Mouse (Mus musculus) urinary bladder, postnatal 36 days (tissue): ENCODE results near the gene Cd63.

Experiments
- DNase-seq, 2 experiments: peaks; one replicate each; pipeline ENCODE4 v3.0.0; 2022; ENCODE audit warnings: low spot score in 2 of 2, mixed read lengths in 1 of 2

The Cd63 gene

DNA sequence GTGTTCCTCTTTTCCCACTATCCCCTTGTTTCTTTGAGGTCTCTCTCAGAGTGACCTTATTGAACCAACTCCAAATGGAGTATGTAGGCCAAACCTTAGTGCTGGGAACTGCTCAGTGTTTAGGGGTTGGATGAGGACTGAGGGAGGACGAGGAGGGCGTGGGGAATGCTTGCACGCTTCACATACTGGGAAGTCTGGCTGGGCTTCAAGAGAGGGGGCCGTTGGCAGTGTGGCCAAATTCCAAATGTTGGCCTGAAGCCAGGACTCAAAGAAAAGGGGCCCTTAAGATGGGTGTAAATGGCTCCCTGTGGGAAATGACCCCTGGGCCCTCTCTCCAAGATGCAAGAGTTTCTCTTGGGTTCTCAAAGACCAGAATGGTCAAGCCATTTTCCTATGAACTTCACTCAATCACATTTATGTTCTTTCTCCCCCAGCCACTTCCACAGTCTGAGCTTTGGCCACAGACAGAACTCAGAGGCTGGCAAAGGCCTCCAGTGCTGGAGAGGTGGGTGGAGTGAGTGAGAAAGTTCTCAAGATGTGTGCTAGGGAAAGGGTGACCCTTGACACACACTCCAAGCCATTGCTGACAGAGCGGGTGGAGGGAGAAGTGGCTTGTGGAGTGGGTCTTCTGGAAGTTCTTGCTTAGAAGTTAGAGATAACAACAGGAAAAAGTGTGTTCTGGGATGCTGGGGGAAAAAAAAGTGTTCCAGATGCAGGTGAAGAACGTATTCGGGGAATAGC is 29.0 kb downstream of the Cd63 start:
- DNase-seq: no peak

DNA sequence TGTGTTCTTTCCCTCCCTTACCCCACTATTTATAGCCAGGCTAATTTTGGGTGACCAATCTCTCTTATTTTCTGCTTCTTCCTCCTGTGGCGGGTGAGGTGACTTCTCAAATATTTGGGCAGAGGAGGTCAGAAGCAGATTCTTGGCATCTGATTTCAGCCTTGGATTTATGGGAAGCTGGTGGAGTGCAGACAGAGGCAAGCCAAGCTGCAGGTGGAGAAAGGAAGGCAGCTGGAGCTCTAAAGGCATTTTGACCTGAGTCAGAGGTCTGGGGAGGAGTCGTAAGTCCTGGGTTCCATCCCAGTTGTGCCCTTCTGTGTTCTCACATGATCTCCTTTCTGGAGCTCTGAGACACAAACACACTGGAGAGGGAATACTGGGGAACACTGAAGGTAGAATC is 30.7 kb downstream of the Cd63 start:
- DNase-seq: no peak

DNA sequence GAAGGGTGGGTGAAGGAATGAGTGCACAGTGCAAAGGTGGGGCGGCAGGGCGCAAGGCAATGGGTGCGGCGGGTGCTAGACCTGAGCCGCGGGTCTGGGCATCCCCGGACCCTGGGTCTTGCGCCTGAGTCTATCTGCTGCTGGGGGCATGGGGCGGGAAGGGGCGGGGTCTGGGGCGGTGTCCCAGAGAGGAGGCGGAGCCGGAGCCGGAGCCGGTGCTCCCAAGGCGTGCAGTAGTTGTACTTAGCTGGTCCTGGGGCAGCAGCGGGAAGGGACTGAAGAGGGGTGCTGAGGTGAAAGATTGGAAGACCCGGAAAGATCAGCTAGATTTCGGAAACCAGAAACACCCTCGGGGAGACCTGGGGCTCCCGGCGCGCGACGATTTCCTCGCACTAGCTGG is 32.8 kb downstream of the Cd63 start, which contains the start of gene Itga7:
Gene Itga7 (plus strand): TSS at position 245 of the 400 bp plus-strand sequence.
- DNase-seq: no peak

GRCm38 (mm10) chr10:128933976-128934721 is 33.4 kb downstream of the Cd63 start:
- no peak for DNase-seq

DNA sequence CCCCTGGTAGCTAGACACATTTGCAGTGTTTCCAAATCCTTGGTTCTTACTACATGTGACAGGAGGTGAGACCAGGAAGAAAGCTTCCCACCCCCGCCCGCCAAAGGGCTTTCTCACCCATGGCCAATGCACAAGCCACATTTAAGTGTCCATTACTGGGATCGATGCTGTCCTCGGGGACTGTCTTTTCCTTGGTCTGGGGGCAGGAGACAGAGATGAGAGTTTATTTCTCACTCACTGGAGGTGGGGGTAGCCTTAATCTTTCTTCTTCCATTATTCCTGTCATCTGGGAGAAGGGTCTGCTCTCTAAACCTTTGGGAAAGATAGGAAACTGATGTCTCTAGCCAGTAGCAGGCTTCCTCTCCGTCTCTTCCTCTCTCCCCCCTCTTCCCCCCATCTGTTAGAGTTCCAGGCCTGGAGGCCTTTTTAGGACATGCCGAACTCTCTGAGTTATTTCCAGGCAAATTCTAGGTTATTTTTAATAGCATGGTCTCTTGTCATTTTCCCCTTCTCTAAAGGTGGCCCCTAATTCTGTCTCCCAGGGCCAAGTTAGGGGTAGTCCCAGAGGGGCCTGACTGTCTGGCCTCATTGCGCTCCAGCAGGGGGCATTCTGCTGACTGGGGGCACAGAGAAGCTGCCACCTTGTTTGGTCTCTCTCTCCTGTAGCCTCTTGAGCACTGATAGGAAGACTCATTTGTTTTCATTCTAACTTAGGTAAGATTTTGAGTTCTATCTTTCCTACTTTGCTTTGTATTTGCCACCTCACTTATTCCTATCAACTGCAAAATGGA is 34.4 kb downstream of the Cd63 start:
- no peak for DNase-seq

GRCm38 (mm10) chr10:128935826-128936440 is 35.1 kb downstream of the Cd63 start:
- DNase-seq: no peak

GRCm38 (mm10) chr10:128937756-128938390 is 37.1 kb downstream of the Cd63 start:
- DNase-seq: no peak

GRCm38 (mm10) chr10:128938457-128938856 is 37.7 kb downstream of the Cd63 start:
- DNase-seq: peak in 1 of 2 experiments; percentile 76

- DNase-seq: no peak
Measured at GRCm38 (mm10) chr10:128938974-128939373, 38.2 kb downstream of the Cd63 start.

DNA sequence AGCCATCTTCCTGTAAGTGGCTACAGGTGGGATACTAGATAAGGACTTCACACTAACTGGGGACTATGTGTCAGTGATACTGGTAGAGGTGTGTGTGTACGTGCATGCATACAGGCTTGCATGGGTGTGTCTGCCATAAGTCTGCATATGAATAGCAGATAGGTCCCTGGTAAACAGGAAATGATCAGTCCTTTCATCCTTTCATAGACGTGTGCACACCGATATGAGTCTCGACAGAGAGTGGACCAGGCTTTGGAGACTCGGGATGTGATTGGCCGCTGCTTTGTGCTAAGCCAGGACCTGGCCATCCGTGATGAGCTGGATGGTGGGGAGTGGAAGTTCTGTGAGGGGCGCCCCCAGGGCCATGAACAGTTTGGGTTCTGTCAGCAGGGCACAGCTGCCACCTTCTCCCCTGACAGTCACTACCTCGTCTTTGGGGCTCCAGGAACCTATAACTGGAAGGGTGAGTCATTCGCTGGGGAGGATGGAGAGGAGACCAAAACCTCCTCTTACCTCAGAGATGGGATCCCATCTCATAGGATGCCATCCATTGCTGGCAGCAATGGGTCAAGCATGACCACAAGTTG is 39.8 kb downstream of the Cd63 start:
- no peak for DNase-seq

DNA sequence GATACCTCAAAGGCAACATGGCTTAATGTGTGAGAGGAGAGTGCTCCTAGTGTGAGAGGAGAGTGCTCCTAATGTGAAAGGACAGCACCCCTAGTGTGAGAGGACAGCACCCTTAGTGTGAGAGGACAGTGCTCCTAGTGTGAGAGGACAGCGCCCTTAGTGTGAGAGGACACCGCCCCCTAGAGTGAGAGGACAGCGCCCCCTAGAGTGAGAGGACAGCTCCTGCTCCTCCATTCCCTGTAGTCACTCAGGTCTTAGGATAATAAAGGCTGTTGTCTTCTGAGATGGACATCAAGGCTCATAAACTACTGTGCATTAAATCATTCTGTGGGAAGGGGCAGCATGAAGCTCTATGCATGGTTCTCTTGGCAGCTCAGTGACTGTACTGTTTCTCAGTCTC is 44.9 kb downstream of the Cd63 start:
- DNase-seq: no peak

- DNase-seq: no peak
Measured at GRCm38 (mm10) chr10:128947496-128947895, 46.7 kb downstream of the Cd63 start.

- DNase-seq: no peak
Measured at GRCm38 (mm10) chr10:128950208-128950887, 49.6 kb downstream of the Cd63 start.

- DNase-seq: no peak
Measured at GRCm38 (mm10) chr10:128958340-128958739, 57.6 kb downstream of the Cd63 start.

DNA sequence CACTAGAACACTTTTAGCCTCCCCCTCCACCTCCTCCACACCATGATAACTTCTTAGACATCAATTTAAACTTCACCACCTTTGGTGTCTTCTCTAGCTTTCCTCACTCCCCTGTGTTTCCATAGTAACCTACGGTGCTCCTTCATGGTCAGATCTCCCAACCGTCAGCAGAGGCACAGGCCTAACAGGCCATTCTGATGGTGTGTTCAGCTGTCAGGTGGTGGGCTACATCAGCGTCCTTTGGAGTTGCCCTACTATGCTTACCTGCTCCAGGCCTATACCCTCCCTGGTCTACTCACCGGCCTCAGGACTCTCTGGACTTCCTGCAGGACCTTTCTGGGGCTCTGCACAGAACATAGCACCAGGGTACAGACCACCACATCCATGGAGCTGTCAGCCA is 59.4 kb downstream of the Cd63 start:
- DNase-seq: no peak

DNA sequence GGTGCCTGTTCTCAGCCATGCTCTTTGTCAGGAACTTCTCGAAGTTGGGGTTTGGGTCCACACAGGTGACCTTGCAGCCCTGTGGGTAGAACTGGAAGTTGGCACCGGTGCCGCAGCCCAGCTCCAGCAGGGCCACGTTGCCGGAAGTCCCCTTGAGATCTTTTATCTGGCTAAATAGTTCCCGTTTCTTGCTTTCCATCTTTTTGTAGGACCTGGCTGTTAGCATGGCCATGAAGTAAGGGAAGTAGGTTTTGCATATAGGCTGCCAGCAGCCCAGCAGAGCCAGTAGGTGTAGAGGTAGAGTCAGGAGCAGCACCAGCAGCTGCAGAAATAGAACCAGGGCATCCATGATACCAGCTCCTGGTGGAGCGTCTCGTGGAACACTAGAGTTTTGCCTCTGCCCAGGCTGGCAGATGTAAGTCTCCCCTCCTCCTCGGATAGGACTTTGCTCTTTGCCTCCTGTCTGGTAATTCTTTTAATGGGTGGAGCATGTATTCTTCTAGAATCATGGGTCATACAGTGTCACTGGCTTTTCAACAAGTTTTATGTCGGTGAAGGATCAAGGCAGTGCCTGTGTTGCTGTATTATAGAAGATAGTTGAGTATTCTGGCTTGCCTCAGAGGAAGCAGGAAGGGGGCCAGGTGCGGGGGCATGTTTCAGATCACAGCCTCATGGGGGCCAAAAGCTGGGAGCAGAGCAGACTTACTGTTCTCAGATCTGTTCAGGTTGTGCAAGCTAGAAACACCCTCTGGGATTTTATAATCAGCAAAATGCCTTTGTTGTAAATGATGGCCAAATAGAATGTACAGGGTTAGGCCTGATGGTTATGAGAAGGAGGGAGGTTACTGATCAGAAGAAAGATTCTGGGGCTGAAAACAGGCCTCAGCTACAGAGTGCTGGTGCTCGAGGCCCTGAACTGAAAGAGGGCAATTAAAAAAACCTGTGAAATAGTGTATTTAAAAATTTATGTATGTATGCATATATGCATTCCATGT is 60.1 kb downstream of the Cd63 start, which contains the start of gene Mettl7b:
Gene Mettl7b (minus strand): TSS at position 399 of the 995 bp plus-strand sequence.
- no peak for DNase-seq
